ENCODE assay signal across 20 mouse cellular contexts in genomic region chr6:109149043-109149442, GRCm38 (mm10).
DNase-seq lines count a peak whose midpoint lies in the region; ATAC-seq and TF ChIP-seq lines count a peak whose summit lies in the region.
"Had no signal": no experiment of that assay in that cellular context is flagged by ENCODE, and none has a peak within 500 bp of the region (broad histone marks: within the 10 kb centered on the region; RNA-seq: fewer than 3 reads in every experiment).

No protein-coding gene starts in this region.

- no peaks in the 10 kb centered on the region for H3K36me3 ChIP-seq in stomach, postnatal 0 days (ENCODE audit: control insufficient read depth, insufficient read depth, low read length)
- no peaks in the 10 kb centered on the region for H3K36me3 ChIP-seq in midbrain, embryonic 16.5 days (ENCODE audit: control insufficient read depth, insufficient read depth, low read length)
- H3K36me3 ChIP-seq: G1E; hindbrain, embryonic 10.5 days; limb, embryonic 15.5 days; midbrain, embryonic 13.5 days had no signal

- no peak overlapping the region for H3K4me2 ChIP-seq in stomach, postnatal 0 days (replicated peaks; ENCODE audit: low read depth)
- H3K4me2 ChIP-seq in midbrain, embryonic 16.5 days (ENCODE audit: low read length), result no peak overlapping the region
- H3K4me2 ChIP-seq: limb, embryonic 15.5 days; midbrain, embryonic 13.5 days had no signal

- H3K4me1 ChIP-seq in stomach, postnatal 0 days (replicated peaks; ENCODE audit: control insufficient read depth, insufficient read depth), result no peaks in the 10 kb centered on the region
- peaks cover 7% of the 10 kb centered on the region; the same call in 1 of the 2 replicates for H3K4me1 ChIP-seq in midbrain, embryonic 16.5 days (ENCODE audit: control insufficient read depth, insufficient read depth, low read length)
- H3K4me1 ChIP-seq: hindbrain, embryonic 10.5 days; limb, embryonic 15.5 days had no signal

- H3K27me3 ChIP-seq in stomach, postnatal 0 days (ENCODE audit: control insufficient read depth, insufficient read depth, low read length), result no peaks in the 10 kb centered on the region
- H3K27me3 ChIP-seq in midbrain, embryonic 16.5 days (ENCODE audit: control insufficient read depth, insufficient read depth, low read depth, low read length), result no peaks in the 10 kb centered on the region
- H3K27me3 ChIP-seq: limb, embryonic 15.5 days; midbrain, embryonic 13.5 days had no signal

- TF ChIP-seq EP300 in stomach, postnatal 0 days (optimal IDR thresholded peaks at IDR 0.05), result no peak

- H3K4me3 ChIP-seq in stomach, postnatal 0 days (ENCODE audit: low read depth, low read length), result no peak overlapping the region
- H3K4me3 ChIP-seq in midbrain, embryonic 16.5 days (ENCODE audit: low read depth, low read length), result no peak overlapping the region
- H3K4me3 ChIP-seq: hindbrain, embryonic 10.5 days; limb, embryonic 15.5 days; midbrain, embryonic 13.5 days had no signal

- TF ChIP-seq CTCF in stomach, postnatal 0 days (IDR thresholded peaks at IDR 0.05; ENCODE audit: low read depth), result peak; percentile 33

- H3K27ac ChIP-seq in stomach, postnatal 0 days (replicated peaks), result no peak overlapping the region
- H3K27ac ChIP-seq in midbrain, embryonic 16.5 days (ENCODE audit: low read length), result no peak overlapping the region
- H3K27ac ChIP-seq: hindbrain, embryonic 10.5 days; limb, embryonic 15.5 days; midbrain, embryonic 13.5 days had no signal

- DNase-seq in embryo, embryonic 10.5 days (ENCODE audit: low spot score), result peak; percentile 9
- DNase-seq in embryo, embryonic 11 days, result no peak
- DNase-seq in kidney, postnatal 4 days, result peak; percentile 11 to 18
- no peak for DNase-seq in kidney, adult 8-10 months
- peak; percentile 21 for DNase-seq in right cerebral cortex, postnatal 14 days
- no peak for DNase-seq in right cerebral cortex, postnatal 25 days
- no peak for DNase-seq in stomach, postnatal 0 days (ENCODE audit: low spot score)
- DNase-seq: adrenal gland, adult 2 months; B cell, adult 2 months; cerebellum, adult 18-20 months; kidney, postnatal 14 days; lung, postnatal 4 days; thymus, postnatal 25 days had no signal

- no peaks in the 10 kb centered on the region for H3K9me3 ChIP-seq in stomach, postnatal 0 days (ENCODE audit: control insufficient read depth, low read length)
- no peaks in the 10 kb centered on the region for H3K9me3 ChIP-seq in midbrain, embryonic 16.5 days (replicated peaks; ENCODE audit: control insufficient read depth, low read length, poor library complexity, severe bottlenecking)
- H3K9me3 ChIP-seq: hindbrain, embryonic 10.5 days; limb, embryonic 15.5 days; midbrain, embryonic 13.5 days had no signal

- ATAC-seq in stomach, postnatal 0 days (ENCODE audit: low FRiP score, low TSS enrichment), result no peak
- ATAC-seq in midbrain, embryonic 16.5 days, result no peak
- ATAC-seq: forebrain, embryonic 14.5 days; inflammation-experienced regulatory T-cells, adult 6 months; midbrain, embryonic 13.5 days had no signal

- no peak overlapping the region for H3K9ac ChIP-seq in stomach, postnatal 0 days (ENCODE audit: low read length)
- H3K9ac ChIP-seq in midbrain, embryonic 16.5 days (ENCODE audit: low read depth, low read length), result no peak overlapping the region
- H3K9ac ChIP-seq: limb, embryonic 15.5 days; midbrain, embryonic 13.5 days had no signal

- WGBS in stomach, postnatal 0 days, result 76% methylated on average over 8 of the region's 8 CpGs
- WGBS in midbrain, embryonic 16.5 days, result 85% methylated on average over 8 of the region's 8 CpGs

Comparison
In these comparisons a context has a peak if more than half of its experiments do, and no peak if none do; other contexts are left out.
1. DNase-seq: peak in embryo, embryonic 10.5 days (single experiment), kidney, postnatal 4 days (2 of 2) and right cerebral cortex, postnatal 14 days (single experiment); none in embryo, embryonic 11 days (single experiment), kidney, adult 8-10 months (0 of 2), right cerebral cortex, postnatal 25 days (single experiment) and stomach, postnatal 0 days (single experiment).